9 mouse cellular contexts compared by ENCODE assay signal in the genomic region with DNA sequence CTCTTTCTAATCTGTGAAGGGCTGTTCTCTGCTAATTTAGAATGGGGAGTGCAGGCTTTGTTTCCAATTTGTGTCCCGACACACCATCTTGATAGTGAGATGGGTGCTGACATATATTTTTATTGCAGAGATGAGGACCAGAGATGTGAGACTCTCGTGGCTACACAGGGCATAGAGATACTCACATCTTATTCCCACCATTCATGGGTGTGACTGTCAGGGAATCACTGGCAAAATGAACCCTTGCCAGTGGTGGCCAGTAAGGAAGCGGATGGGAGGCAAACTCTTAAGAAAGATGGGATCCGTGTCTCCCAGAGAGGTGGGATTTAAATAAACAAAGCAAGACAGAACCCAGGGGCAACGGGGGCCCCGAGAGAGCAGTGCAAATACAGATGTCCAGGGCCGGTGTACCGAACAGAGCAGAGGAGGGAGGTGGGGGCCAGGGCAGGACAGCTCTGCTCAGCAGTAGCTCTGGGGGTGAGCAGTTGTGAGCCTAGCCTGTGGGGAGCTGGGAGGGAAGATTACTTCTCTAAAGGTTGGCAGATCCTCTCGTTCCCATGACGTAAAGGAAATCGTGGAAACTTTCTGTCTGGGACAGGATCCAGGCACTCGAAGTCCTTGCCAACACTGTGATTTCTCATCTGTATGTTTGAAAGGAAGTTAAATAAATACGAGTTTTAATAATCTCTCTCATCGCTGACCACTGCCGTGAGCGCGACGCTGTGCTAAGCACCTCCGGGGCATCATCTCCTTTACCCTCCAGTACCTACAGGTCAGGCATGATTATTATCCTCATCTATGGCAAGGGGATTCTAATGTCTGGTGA.
DNase-seq lines count a peak whose midpoint lies in the region; ATAC-seq and TF ChIP-seq lines count a peak whose summit lies in the region.
"Had no signal": no experiment of that assay in that cellular context is flagged by ENCODE, and none has a peak within 500 bp of the region (broad histone marks: within the 10 kb centered on the region; RNA-seq: fewer than 3 reads in every experiment).

No protein-coding gene starts in this region.

- H3K27ac ChIP-seq in layer of hippocampus, adult 2 months, result peak overlapping the region; percentile 20; the same call in 1 of the 2 replicates
- H3K27ac ChIP-seq in embryonic facial prominence, embryonic 12.5 days, result peak overlapping the region; percentile 58
- H3K27ac ChIP-seq: liver, embryonic 15.5 days had no signal

- TF ChIP-seq CTCF in layer of hippocampus, adult 2 months (conservative IDR thresholded peaks at IDR 0.05), result no peak

- no peak overlapping the region for H3K4me2 ChIP-seq in embryonic facial prominence, embryonic 12.5 days (replicated peaks)
- H3K4me2 ChIP-seq in myocyte (ENCODE audit: low read depth), result peak overlapping the region; percentile 35
- H3K4me2 ChIP-seq: liver, embryonic 15.5 days had no signal

- H3K9me3 ChIP-seq in embryonic facial prominence, embryonic 12.5 days, result no peaks in the 10 kb centered on the region
- H3K9me3 ChIP-seq: liver, embryonic 15.5 days had no signal

- no peak overlapping the region for H3ac ChIP-seq in myocyte (ENCODE audit: control insufficient read depth, insufficient read length)

- no peak overlapping the region for H3K9ac ChIP-seq in embryonic facial prominence, embryonic 12.5 days
- H3K9ac ChIP-seq: liver, embryonic 15.5 days had no signal

- H3K79me2 ChIP-seq in myocyte (ENCODE audit: control insufficient read depth, insufficient read depth), result no peaks in the 10 kb centered on the region

- intact Hi-C loops in heart, postnatal 25 days (cut with DNase I), result loop anchor here (1.0 to 2.0 kb wide), 3 partner anchors 128 to 361 kb away; no protein-coding TSS in a partner anchor

- peaks cover 48% of the 10 kb centered on the region for H3K4me1 ChIP-seq in embryonic facial prominence, embryonic 12.5 days
- H3K4me1 ChIP-seq: liver, embryonic 15.5 days had no signal

- WGBS in embryonic facial prominence, embryonic 12.5 days, result 55% methylated on average over 19 of the region's 19 CpGs

- TF ChIP-seq POLR2A in myocyte (IDR thresholded peaks at IDR 0.05; ENCODE audit: insufficient read length, low read depth), result no peak

- no peaks in the 10 kb centered on the region for H3K27me3 ChIP-seq in embryonic facial prominence, embryonic 12.5 days
- peaks cover 4% of the 10 kb centered on the region for H3K27me3 ChIP-seq in myocyte (ENCODE audit: control insufficient read depth, insufficient read depth, insufficient read length)

- peak in 1 of 2 experiments; percentile 37 for DNase-seq in layer of hippocampus, adult 2 months (ENCODE audit: low spot score in 2 of 2)
- DNase-seq in layer of hippocampus, adult 9-10 months (ENCODE audit: low spot score), result no peak
- peak; percentile 63 for DNase-seq in heart, postnatal 25 days (ENCODE audit: low spot score)
- peak; percentile 56 to 59 for DNase-seq in kidney, postnatal 25 days
- DNase-seq in layer of hippocampus, adult 18-20 months (ENCODE audit: low spot score in 2 of 2), result no peak
- no peak for DNase-seq in thymus, postnatal 14 days

- no peaks in the 10 kb centered on the region for H3K36me3 ChIP-seq in embryonic facial prominence, embryonic 12.5 days
- H3K36me3 ChIP-seq in myocyte (ENCODE audit: control insufficient read depth, insufficient read depth), result no peaks in the 10 kb centered on the region
- H3K36me3 ChIP-seq: liver, embryonic 15.5 days had no signal

- peak; percentile 53; the same call in 1 of the 2 replicates for ATAC-seq in embryonic facial prominence, embryonic 12.5 days (ENCODE audit: insufficient number of reproducible peaks, insufficient read depth, low FRiP score, low TSS enrichment)

- peak overlapping the region; percentile 29 for H3K4me3 ChIP-seq in layer of hippocampus, adult 2 months
- H3K4me3 ChIP-seq in embryonic facial prominence, embryonic 12.5 days, result no peak overlapping the region
- H3K4me3 ChIP-seq in myocyte, result no peak overlapping the region
- H3K4me3 ChIP-seq: liver, embryonic 15.5 days had no signal

TF ChIP-seq in myocyte, 11 proteins besides CTCF, POLR2A, EP300 and RAD21:
- TF ChIP-seq MYOG (IDR thresholded peaks at IDR 0.05; ENCODE audit: control insufficient read depth in 1 of 3, insufficient read depth in 1 of 3, insufficient read length in 2 of 3, low read depth in 2 of 3) (no peak), CEBPB (IDR thresholded peaks at IDR 0.05; ENCODE audit: insufficient read depth, poor library complexity, severe bottlenecking) (no peak), TCF3 (IDR thresholded peaks at IDR 0.05; ENCODE audit: insufficient read length, low read depth) (no peak), USF1 (IDR thresholded peaks at IDR 0.05; ENCODE audit: low read depth) (no peak), TCF12 (IDR thresholded peaks at IDR 0.05; ENCODE audit: insufficient read depth, poor library complexity, severe bottlenecking) (no peak)

Comparison
In these comparisons a context has a peak if more than half of its experiments do, and no peak if none do; other contexts are left out.
1. DNase-seq: peak in heart, postnatal 25 days (single experiment) and kidney, postnatal 25 days (2 of 2); none in layer of hippocampus, adult 9-10 months (single experiment), layer of hippocampus, adult 18-20 months (0 of 2) and thymus, postnatal 14 days (single experiment).